Mouse (Mus musculus): Measurements from ENCODE around the gene Igfbp5. TPM values are rescaled to one million over a fixed set of nuclear protein-coding genes. Genes with fewer than 3 reads are reported as not detected.
A peak's percentile ranks its signal among the peaks of the same experiment; 100 is the strongest.

Igfbp5 gene
- polyA plus RNA-seq (2012; ENCODE audit: insufficient read depth, low replicate concordance) = 0.04 TPM in 1 of 2 replicates, not detected in the other

- TF ChIP-seq GATA1 (IDR thresholded peaks at IDR 0.05; ENCODE audit: borderline replicate concordance, low read length) = no peak
- no peak for TF ChIP-seq FLI1 (IDR thresholded peaks at IDR 0.05; ENCODE audit: low read length)
- peak within 1 kb of the TSS; percentile 62 for H3K4me3 ChIP-seq (replicated peaks)
Observed at GRCm38 (mm10) chr1:72874287-72875211, at the start of gene Igfbp5. Gene Igfbp5 (minus strand): TSS chr1:72874884.

GRCm38 (mm10) chr1:72914815-72915214 lies 40.1 kb upstream of the Igfbp5 start:
- no peaks in the 10 kb centered on the region for H3K4me1 ChIP-seq
- H3K27me3 ChIP-seq (replicated peaks) = no peaks in the 10 kb centered on the region
- H3K36me3 ChIP-seq (replicated peaks; ENCODE audit: low read length) = no peaks in the 10 kb centered on the region
- H3K4me3 ChIP-seq (replicated peaks) = no peak overlapping the region
- TF ChIP-seq GATA1 (IDR thresholded peaks at IDR 0.05; ENCODE audit: borderline replicate concordance, low read length) = no peak
- no peak for TF ChIP-seq FLI1 (IDR thresholded peaks at IDR 0.05; ENCODE audit: low read length)
- H3K9me3 ChIP-seq = no peaks in the 10 kb centered on the region

More at GRCm38 (mm10) chr1:72874287-72875211, at the start of gene Igfbp5:
- H3K9me3 ChIP-seq = no peaks in the 10 kb centered on the region
- H3K36me3 ChIP-seq (replicated peaks; ENCODE audit: low read length) = no peaks in the 10 kb centered on the region
- peaks cover 86% of the 10 kb centered on the region for H3K27me3 ChIP-seq (replicated peaks)
- peaks cover 45% of the 10 kb centered on the region for H3K4me1 ChIP-seq

- no peak for TF ChIP-seq FLI1 (IDR thresholded peaks at IDR 0.05; ENCODE audit: low read length)
- no peak for TF ChIP-seq GATA1 (IDR thresholded peaks at IDR 0.05; ENCODE audit: borderline replicate concordance, low read length)
- no peaks in the 10 kb centered on the region for H3K36me3 ChIP-seq (replicated peaks; ENCODE audit: low read length)
- H3K27me3 ChIP-seq (replicated peaks) = no peaks in the 10 kb centered on the region
- H3K4me1 ChIP-seq = no peaks in the 10 kb centered on the region
- H3K4me3 ChIP-seq (replicated peaks) = no peak overlapping the region
- H3K9me3 ChIP-seq = no peaks in the 10 kb centered on the region
Observed at GRCm38 (mm10) chr1:72913073-72913472, 38.4 kb upstream of the Igfbp5 start.

GRCm38 (mm10) chr1:72895821-72896220 lies 21.1 kb upstream of the Igfbp5 start:
- peaks cover 2% of the 10 kb centered on the region; the same call in 1 of the 2 replicates for H3K9me3 ChIP-seq
- no peaks in the 10 kb centered on the region for H3K27me3 ChIP-seq (replicated peaks)
- no peaks in the 10 kb centered on the region for H3K4me1 ChIP-seq
- no peaks in the 10 kb centered on the region for H3K36me3 ChIP-seq (replicated peaks; ENCODE audit: low read length)
- TF ChIP-seq FLI1 (IDR thresholded peaks at IDR 0.05; ENCODE audit: low read length) = no peak
- TF ChIP-seq GATA1 (IDR thresholded peaks at IDR 0.05; ENCODE audit: borderline replicate concordance, low read length) = no peak
- no peak overlapping the region for H3K4me3 ChIP-seq (replicated peaks)

- H3K27me3 ChIP-seq (replicated peaks) = no peaks in the 10 kb centered on the region
- no peak for TF ChIP-seq GATA1 (IDR thresholded peaks at IDR 0.05; ENCODE audit: borderline replicate concordance, low read length)
- no peak for TF ChIP-seq FLI1 (IDR thresholded peaks at IDR 0.05; ENCODE audit: low read length)
- H3K36me3 ChIP-seq (replicated peaks; ENCODE audit: low read length) = no peaks in the 10 kb centered on the region
Observed at GRCm38 (mm10) chr1:72887910-72888309, 13.2 kb upstream of the Igfbp5 start.

GRCm38 (mm10) chr1:72885819-72886169 lies 11.1 kb upstream of the Igfbp5 start:
- Histone ChIP-seq H3K27me3 (replicated peaks) (no peaks in the 10 kb centered on the region), H3K4me3 (replicated peaks) (no peak overlapping the region), H3K4me1 (no peaks in the 10 kb centered on the region), H3K9me3 (peaks cover 5% of the 10 kb centered on the region; the same call in 1 of the 2 replicates), H3K36me3 (replicated peaks; ENCODE audit: low read length) (no peaks in the 10 kb centered on the region)
- TF ChIP-seq GATA1 (IDR thresholded peaks at IDR 0.05; ENCODE audit: borderline replicate concordance, low read length) (no peak), FLI1 (IDR thresholded peaks at IDR 0.05; ENCODE audit: low read length) (no peak)

More at GRCm38 (mm10) chr1:72887910-72888309, 13.2 kb upstream of the Igfbp5 start:
- Histone ChIP-seq H3K9me3 (peaks cover 5% of the 10 kb centered on the region; the same call in 1 of the 2 replicates), H3K4me1 (no peaks in the 10 kb centered on the region), H3K4me3 (replicated peaks) (no peak overlapping the region)

- Histone ChIP-seq H3K4me1 (no peaks in the 10 kb centered on the region), H3K9me3 (peaks cover 5% of the 10 kb centered on the region; the same call in 1 of the 2 replicates), H3K4me3 (replicated peaks) (no peak overlapping the region), H3K27me3 (replicated peaks) (no peaks in the 10 kb centered on the region), H3K36me3 (replicated peaks; ENCODE audit: low read length) (no peaks in the 10 kb centered on the region)
- TF ChIP-seq FLI1 (IDR thresholded peaks at IDR 0.05; ENCODE audit: low read length) = no peak
- no peak for TF ChIP-seq GATA1 (IDR thresholded peaks at IDR 0.05; ENCODE audit: borderline replicate concordance, low read length)
Observed at GRCm38 (mm10) chr1:72885111-72885818, 10.6 kb upstream of the Igfbp5 start.

GRCm38 (mm10) chr1:72879319-72879634 lies 4.6 kb upstream of the Igfbp5 start:
- Histone ChIP-seq H3K4me1 (peaks cover 5% of the 10 kb centered on the region; the same call in 1 of the 2 replicates), H3K36me3 (replicated peaks; ENCODE audit: low read length) (no peaks in the 10 kb centered on the region), H3K4me3 (replicated peaks) (no peak overlapping the region), H3K9me3 (no peaks in the 10 kb centered on the region), H3K27me3 (replicated peaks) (peaks cover 41% of the 10 kb centered on the region)
- no peak for TF ChIP-seq FLI1 (IDR thresholded peaks at IDR 0.05; ENCODE audit: low read length)
- TF ChIP-seq GATA1 (IDR thresholded peaks at IDR 0.05; ENCODE audit: borderline replicate concordance, low read length) = no peak

GRCm38 (mm10) chr1:72878473-72879318 lies 4.0 kb upstream of the Igfbp5 start:
- Histone ChIP-seq H3K4me1 (peaks cover 9% of the 10 kb centered on the region), H3K27me3 (replicated peaks) (peaks cover 47% of the 10 kb centered on the region), H3K9me3 (no peaks in the 10 kb centered on the region), H3K4me3 (replicated peaks) (no peak overlapping the region), H3K36me3 (replicated peaks; ENCODE audit: low read length) (no peaks in the 10 kb centered on the region)
- TF ChIP-seq GATA1 (IDR thresholded peaks at IDR 0.05; ENCODE audit: borderline replicate concordance, low read length) = no peak
- no peak for TF ChIP-seq FLI1 (IDR thresholded peaks at IDR 0.05; ENCODE audit: low read length)

Measured in megakaryocyte, embryonic 14.5 days (primary cell).